Mouse (Mus musculus) ovary, adult 18-20 months (tissue): ENCODE results near the gene Per1.

ENCODE experiments used
- DNase-seq: peaks from one replicate; pipeline ENCODE4 v3.0.0; 2022; ENCODE audit warnings: low spot score, mixed read lengths

Gene Per1

DNA sequence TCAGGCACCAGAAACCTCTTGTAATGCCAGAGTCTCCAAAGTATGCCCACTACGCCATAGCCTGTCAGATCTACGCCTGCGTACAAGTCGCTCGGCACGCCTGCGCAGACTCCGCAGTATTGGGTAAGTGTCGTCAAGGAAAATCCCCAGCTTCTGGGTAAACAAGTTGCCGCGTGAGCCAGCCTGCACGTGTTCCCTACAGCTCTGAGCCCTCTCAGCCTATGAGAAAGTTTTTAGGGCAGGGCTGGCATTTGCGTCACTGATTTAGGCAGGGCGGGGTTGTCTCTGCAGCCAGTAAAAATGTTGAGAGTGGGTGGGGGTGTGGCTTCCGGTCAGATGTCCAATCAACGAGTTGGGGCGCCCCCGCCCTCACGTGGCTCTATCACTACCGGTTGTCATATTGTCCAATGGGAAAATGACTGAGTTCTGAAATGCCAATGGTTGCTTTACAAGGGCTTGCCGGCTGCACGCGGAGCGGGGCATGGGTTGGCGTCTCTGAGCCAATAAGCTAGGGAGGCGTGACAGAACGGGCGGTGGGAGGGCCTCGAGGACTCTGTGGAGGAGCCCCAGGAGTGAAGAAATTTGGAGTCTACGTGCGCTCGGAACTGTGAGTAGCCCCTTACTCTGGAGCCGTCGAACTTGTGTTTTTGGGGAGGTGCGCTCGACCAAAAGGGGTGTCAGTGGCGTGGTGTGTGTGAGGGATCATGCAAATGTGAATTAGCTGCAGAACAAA, at the start of gene Per1:
Gene Per1 (plus strand): TSS at position 521 of the 733 bp plus-strand sequence.
- DNase-seq: peak; percentile 100

DNA sequence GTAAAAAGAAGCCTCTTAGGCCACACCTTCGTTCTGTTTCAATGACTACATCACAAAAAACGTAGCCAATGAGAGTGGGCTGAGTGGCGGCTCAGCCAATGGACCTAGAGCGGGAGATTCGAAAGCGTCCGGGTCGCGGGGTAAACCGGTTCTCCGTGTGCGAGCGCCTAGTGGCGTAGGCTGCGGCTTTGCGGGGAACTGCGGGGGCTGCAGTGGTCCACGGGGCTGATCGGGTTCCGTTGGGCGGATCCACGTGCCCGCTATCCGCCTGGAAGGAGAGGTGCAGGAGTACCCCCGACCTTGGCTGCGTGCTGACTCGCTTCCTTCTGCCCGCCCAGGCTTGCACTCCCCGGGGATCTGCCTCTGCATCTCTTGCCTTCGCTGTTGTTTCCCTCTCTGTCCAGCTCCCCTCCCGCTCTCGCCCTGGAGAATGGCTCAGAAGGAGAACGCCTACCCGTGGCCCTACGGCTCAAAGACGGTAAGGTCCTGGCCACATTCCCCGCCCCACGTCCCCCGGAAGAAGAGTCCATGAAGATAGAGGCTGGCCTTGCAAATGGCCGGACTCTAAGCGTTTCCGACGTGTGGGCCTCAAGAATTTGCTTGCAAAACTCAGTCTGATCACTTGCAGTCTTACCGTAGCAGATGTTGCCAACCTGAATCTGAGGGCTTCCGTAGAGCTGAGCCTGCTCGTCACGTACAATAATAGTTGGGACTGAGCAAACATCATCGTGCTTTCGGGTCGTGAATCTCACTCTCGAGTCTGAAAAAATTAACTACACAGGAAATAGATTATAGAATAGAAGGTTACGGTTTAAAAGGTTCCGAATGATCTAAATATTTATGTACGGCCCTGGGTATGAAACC, 49.3 kb upstream of the Per1 start, which contains the start of gene Aurkb:
Gene Aurkb (plus strand): TSS at position 117 of the 864 bp plus-strand sequence.
- DNase-seq: peak; percentile 72

DNA sequence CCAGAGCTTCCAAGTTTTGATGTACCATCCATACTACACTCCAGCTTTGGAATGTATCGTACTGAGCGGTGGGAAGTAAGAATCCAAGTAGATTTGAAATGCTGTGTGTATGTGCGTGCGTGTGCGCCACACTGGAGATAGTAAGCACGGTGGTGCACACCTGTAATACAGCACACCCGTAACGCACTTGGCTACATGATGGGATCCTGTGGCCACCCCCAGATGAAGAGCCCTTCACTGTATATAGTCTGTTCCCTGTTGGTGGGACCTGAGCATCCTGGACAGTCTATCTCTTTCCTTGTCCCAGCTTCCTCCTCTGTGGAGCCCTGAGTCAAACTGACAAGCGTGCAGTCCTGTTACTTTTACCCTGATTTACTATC, 48.6 kb upstream of the Per1 start:
- no peak for DNase-seq

DNA sequence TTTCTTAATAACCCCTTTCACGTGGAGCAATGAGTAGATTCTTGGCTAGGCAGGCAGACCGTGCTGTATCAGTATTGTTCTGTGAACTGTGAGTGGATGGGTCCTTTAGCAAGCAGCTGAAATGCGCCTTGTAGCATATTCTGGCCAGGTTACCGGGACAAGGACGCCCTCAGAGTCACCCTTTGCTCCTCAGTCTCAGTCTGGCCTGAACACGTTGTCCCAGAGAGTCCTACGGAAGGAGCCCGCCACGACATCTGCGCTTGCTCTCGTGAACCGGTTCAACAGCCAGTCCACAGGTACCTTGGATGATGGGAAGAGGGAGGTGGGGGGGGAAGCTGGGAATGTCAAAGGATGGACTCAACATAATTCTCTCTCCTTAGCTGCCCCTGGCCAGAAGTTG, 47.4 kb upstream of the Per1 start:
- DNase-seq: no peak

DNA sequence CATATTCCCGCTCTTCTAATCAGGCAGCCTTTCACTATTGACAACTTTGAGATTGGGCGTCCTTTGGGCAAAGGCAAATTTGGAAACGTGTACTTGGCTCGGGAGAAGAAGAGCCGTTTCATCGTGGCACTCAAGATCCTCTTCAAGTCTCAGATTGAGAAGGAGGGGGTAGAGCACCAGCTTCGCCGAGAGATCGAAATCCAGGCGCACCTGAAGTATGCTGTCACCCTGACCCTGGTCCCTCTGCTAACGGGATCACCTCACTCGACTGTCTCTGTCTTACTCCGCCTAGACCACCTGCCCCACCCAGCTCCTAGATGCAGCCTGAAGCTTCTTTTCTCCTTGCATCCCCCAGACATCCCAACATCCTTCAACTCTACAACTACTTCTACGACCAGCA, 46.9 kb upstream of the Per1 start:
- DNase-seq: no peak

DNA sequence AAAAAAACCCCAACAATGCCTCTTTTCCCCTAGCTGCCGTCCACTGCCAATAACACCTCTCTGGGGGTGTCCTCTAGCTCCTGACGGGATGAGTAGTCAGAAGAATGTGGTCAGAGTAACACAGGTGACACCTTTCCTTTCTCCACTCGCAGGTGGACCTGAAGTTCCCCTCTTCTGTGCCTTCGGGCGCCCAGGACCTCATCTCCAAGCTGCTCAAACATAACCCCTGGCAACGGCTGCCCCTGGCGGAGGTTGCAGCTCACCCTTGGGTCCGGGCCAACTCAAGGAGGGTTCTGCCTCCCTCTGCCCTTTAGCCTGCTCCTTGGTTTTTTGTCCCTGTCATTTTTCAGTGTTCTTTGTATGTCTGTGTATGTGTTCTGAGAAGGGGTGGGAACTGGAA, 44.3 kb upstream of the Per1 start:
- DNase-seq: no peak

DNA sequence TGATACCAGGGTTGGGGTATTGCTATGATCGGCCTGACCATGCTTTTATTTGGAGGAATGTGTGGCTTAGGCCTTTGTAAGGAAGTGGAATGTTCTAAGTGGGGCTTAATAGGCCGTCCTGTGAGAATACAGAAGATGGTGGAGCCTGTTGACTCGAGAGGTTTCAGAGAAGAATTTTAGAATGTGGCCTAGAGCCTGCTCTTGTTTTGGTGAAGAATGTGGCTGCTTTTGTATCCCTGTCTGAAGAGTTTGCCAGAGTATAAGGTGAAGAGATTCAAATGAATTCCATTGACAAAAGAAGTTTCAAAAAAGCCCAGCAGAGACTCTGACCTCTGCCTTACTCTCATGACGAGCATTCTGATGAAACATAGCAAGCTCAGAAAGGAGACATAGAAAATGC, 43.2 kb upstream of the Per1 start:
- DNase-seq: no peak

DNA sequence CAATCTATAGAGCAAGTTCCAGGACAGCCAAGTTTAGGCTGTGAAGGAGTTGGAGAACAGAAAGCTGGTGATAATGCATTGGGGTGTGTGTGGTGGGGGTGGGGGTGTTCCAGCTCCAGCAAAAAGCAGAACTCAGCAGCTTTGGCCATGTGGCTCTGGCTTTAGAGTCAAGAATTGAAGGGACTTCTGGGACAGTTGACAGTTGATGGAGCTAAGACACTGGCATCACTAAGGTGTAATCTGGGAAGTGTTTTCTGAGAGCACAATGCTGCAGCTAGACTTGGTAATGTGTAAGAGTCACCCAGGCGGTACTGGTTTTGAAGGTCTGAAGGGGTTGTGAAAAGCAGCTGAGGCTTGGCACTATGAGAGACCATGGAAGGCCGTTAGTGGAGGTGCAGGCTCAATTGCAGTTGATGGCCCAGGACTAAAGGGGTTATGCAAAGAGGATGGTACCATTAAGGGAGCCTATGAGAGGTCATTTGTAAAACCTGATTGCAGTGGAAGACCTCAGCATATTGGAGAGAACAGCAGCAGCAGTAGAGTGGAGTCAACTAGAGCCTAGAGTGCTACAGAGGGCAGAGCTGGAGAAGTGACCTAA, 42.1 kb upstream of the Per1 start:
- DNase-seq: no peak

DNA sequence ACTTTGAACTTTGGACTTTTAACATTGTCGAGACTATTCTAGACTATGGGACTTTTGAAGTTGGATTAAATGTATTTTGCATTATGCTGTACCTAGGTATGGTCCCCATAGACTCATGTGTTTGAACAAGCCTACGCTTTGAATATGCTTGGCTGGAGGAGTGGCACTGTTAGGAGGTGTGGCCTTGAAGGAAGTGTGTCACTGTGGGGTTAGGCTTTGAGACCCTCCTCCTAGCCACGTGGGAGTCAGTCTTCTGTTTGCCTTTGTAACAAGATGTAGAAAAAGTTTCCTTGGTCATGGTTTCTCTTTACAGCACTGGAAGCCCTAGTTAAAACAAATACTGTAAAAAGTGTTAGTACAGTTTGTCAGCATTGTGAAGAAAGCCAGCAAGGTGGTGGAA, 41.2 kb upstream of the Per1 start:
- no peak for DNase-seq

DNA sequence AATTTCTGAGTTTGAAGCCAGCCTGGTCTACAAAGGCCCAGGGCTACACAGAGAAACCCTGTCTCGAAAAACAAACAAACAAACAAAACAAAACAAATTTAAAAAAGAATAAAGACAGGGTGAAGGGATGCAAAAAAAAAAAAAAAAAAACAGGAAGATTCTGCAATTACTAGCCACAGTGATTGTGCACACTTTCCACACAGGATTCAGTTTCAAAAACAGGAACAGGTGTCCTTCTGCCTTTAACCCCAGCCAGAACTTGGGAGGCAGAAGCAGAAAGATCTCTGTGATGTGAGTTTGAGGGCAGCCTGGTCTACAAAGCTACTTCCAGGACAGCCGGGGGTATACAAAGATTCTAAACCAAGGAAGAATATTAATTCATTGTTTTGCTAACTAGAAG, 36.8 kb upstream of the Per1 start:
- no peak for DNase-seq

DNA sequence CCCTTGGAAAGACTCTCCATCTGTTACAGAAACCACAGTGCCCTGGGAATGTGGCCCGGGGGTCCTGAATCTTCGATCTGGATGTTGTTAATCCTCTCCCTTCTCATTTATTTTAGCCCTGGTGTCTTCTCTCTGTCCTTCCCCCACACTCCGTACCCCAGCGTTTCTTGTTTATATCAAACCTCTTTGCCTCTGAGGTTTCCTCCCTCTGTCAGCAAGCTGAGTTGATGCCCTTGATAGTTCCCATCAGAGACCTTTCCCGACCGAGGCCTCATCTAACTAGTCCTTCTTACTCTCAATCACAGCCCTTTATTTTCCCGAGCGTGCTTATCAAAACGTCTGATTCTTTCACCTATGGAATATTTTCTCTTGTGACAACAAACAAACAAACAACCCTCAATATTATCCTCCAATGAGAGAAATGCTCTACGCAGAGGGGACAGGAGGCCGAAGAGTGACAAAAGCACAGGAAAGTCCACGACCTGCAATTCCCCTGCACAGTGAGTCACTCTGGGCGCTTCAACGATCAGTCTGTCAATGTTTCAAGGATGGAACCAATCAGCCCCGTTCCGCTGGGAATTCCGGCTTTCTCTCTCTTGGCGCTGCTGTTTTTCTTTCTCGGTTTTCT, 36.2 kb upstream of the Per1 start:
- no peak for DNase-seq

DNA sequence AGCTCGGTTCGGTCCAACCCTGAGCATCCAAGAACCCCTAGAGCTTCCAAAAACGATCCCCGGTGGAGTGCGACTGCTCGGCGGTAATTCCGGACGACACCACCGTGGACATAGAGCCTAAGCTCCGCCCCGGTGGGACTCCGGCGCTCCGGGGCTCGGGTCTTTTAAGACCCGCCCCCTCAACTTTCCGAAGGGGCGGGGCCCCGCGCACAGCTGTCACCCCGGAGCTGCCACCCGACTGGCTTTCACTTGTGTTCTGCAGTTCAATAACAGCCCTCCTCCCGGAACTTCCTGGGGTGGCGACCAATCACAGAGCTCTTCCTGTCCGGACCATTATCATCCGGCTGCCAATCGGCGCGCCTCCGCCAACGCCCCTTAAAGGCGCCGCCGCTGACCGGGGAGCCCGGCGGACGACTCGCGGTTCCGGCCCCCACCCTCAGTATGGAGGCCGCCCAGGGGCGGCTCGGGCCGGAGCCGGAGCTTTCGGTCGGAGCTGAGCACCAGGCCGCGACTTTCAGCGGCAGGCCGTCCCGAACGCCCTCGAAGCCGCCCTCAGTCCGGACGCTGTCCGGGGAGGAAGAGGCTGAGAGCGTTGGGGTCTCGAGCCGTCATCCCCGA, 35.6 kb upstream of the Per1 start, which contains the start of gene Borcs6:
Gene Borcs6 (plus strand): TSS at position 361 of the 618 bp plus-strand sequence.
- DNase-seq: peak; percentile 98

DNA sequence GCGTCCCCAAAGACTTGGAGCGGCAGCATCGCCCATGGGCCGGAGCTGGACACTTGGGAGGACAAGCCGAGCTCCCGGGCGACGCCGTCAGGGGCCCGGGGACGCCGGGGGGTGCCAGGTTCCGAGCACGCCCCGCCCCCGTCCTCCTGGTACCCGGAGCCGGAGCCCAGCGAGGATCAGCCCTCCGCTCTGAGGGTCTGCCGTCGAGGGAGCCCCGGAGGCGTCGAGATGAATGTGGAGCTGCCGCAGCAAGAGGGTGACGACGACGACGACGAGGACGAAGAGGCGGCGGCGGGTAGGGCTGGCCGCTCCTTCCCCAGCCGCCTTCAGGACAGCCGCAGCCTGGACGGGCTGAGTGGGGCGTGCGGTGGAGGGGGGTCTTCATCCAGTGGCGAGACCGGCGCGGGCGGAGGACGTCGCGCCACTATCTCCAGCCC, 35.0 kb upstream of the Per1 start:
- no peak for DNase-seq

DNA sequence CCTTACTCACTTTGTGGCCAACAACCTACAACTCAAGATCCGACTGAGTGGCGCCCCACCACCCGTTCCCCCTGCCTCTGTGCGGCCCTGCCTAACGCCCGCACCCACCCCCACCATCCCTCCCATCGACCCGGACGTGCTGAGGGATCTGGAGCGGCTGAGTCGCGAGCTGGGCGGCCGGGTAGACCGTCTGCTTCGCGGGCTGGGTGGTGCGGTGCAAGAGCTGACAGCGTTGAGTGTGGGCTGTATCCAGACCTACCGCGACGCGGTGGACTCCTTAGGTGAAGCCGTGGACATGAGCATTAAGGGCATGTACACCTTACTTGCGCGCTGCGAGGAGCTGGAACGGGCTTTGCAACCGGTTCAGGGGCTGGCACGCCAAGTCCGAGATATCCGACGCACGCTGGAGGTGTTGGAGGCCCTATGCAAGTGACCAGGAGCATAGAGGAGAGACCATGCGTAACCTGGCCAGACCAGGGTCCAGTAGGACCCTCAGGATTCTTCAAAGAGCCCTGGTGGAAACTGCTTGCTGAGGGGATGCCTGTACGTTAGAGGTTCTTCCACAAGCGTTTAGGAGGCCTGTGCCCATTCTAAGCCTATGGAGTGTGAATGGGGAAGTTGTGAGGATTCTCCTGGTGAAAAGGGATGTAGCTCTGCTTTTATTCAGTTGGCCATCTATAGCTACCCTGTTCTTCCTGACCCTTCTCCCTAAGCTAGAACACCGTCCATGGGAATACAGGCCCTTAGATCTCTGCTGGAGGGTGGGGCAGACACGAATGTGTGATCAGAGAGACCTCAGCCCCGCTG, 34.4 kb upstream of the Per1 start:
- no peak for DNase-seq

DNA sequence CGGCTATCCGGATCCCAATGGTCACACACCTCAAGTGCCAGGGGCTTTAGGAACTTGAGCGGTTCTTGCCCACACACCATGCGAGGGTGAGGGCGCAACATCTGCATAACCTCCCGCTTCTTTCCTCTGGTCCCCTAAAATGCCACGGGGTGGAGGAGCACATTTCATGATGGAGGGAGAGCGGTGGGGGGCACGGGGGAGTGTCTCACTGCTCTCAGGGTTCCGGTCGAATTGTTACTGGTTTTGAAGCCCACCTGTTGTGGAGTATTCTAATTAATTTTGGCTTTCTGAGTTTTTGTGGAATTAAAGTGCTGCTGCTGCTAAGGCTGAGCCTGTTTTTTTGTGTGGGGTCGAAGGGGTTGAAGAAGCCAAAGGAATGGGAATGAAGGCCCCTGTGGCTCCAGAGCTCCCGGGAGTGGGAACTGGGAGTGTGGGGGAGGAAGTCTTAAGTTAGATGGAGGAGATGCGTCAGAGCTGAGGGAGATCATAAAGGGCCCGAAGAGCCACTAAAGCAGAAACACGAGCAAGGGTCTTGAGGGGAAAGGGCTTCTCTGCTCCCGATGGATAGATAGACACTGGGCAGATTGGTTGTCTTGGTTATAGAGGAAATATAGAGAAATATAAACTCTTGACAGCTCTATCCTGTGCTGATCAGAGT, 33.6 kb upstream of the Per1 start:
- no peak for DNase-seq

DNA sequence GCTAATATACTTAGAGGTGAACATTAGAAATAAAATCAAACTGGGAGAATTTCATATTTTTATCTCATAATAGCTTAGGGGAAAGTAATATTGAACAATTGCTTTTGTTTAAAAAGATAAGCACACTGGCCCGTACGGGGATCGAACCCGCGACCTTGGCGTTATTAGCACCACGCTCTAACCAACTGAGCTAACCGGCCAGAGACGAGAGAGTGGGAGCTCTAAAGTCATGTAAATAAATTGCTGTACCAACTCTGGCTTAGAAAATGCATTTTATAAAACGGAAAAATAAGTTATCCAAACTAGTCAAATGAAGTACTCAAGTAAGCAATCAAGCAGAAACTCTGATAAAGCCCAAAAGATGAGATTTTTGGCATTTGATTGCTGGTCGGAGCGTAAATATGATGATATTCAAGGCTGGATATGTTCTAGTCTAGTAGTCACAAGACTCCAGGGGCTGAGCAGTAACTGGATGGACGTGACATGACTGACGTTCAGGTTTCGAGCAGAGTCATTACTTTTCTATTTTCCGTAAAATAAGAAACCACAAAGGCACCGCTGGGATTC, 32.7 kb upstream of the Per1 start:
- no peak for DNase-seq

DNA sequence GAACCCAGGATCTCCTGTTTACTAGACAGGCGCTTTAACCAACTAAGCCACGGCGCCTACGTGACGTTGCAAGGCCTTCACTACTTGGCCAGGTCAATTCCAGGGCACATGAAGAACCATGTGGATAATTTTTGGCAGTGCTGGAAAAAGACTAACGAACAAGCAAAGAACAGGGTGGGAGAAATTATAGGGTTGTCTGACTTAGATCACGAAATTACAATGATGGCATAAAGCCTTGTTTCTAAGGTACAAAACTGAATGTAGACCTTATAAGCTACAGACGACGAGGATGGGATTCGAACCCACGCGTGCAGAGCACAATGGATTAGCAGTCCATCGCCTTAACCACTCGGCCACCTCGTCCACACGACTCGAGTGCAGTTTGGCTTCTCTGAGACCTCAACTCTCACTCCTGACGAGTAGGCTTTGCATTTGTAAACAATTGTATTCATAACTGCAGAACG, 32.2 kb upstream of the Per1 start:
- DNase-seq: peak; percentile 88

DNA sequence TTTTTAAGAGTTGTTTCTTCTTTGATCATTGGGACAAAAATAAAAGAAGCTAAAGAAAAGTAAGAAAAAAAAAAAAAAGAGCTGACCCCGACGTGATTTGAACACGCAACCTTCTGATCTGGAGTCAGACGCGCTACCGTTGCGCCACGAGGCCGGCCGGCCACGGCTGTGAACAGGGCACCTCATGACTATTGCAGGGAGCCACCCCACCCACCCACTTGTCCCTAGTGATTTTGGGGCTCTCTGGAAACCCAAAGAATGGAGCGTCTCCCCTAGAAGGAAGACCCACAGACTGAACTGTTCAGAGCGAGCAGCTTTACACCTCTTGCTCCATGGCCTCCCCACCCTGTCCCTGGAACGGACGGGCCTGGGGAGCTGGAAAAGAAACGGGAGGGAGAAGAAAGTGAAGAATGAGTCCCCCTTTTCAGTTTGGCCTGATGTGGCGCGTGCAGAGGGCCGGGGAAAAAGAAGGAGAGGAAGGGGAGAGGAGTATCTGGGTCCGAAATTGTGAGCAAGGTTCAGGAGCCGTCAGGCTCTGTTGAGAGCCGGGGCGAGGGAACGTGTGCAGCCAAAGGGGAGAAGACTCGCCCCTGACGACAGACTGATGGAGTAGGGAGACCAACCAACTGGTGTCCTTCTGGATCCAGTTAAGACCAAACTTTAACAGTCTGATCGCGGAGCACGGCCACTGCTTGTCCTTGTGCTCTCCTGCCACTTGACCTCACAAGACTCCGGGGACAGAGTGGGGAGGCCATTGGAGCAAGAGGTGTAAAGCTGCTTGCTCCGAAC, 31.4 kb upstream of the Per1 start:
- no peak for DNase-seq
